Mouse (Mus musculus): ENCODE results near the gene Dnajb13. TPM values are rescaled to one million over a fixed set of nuclear protein-coding genes. Genes with fewer than 3 reads are reported as not detected.

Gene Dnajb13
- polyA plus RNA-seq, 1 experiment from 2014 or later, result 2.8 TPM

DNA sequence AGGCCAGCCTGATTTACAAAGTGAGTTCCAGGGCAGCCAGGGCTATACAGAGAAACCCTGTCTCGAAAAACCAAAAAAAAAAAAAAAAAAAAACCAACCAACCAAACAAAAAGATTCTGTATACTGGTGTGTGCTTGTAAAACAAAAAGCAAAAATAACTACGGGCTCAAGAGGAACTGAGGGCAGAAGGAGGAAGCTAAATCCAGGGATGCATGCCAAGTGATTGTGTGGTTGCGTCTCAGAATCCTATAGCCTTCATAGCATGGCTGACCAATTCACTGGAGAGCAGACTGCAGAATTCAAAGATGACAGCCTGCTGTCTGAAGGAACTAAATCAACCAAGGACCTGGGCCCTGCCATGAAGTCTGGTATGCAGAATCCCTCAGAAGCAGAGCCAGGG lies 19.5 kb upstream of the Dnajb13 start:
- H3K36me3 ChIP-seq (ENCODE audit: inconsistent target), result peaks cover 6% of the 10 kb centered on the region
- no peak overlapping the region for H3K4me3 ChIP-seq (ENCODE audit: inconsistent target)
- 0% methylated on average over 1 of the region's 3 CpGs for WGBS (ENCODE audit: missing documents)
- H3K79me2 ChIP-seq (ENCODE audit: inconsistent target), result peaks cover 31% of the 10 kb centered on the region
- peak overlapping the region; percentile 71 for H3K27ac ChIP-seq

DNA sequence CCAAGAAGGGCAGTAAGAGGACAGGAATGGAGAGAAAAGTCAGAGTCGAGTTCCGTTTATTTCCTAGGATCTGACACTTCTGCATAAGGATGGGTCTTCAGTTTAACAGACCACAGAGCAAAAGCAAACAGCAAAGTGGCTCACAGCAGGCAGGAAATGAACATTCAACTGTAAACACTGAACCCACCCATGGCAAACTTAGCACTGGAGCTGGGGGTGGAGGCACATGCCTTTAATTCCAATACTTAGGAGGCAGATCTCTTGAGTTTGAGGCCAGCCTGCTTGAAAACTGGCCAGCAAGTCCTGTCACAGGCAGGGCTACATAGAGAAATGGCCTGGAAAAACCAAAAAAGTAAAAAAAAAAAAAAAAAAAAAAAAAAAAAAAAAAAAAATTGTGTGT lies 18.7 kb upstream of the Dnajb13 start:
- Histone ChIP-seq H3K36me3 (ENCODE audit: inconsistent target) (no peaks in the 10 kb centered on the region), H3K27ac (peak overlapping the region; percentile 71), H3K79me2 (ENCODE audit: inconsistent target) (peaks cover 30% of the 10 kb centered on the region), H3K4me3 (ENCODE audit: inconsistent target) (no peak overlapping the region)
- WGBS (ENCODE audit: missing documents), result 44% methylated on average over 2 of the region's 2 CpGs

DNA sequence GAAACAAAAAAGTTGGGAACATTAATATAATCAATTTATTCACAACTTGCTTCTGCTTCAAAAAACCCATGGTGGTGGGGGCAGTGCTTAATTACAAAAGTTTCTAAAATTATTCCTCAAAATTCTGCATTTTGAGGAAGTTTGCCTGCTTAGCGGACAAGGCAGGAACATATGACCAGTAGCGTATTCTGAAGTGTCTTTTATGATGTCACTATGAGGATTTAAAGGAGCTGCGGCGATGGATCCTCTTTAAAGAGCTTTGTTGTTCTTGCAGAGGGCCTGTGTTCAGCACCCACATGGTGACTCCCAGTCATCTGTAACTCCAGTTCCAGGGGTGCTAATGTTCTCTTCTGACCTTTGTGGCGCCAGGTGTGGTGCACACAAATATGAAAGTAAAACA lies 16.0 kb upstream of the Dnajb13 start:
- Histone ChIP-seq H3K4me3 (ENCODE audit: inconsistent target) (no peak overlapping the region), H3K79me2 (ENCODE audit: inconsistent target) (peaks cover 9% of the 10 kb centered on the region; the same call in 1 of the 2 replicates), H3K36me3 (ENCODE audit: inconsistent target) (no peaks in the 10 kb centered on the region), H3K27ac (peak overlapping the region; percentile 66)
- WGBS (ENCODE audit: missing documents), result 42% methylated on average over 5 of the region's 5 CpGs

DNA sequence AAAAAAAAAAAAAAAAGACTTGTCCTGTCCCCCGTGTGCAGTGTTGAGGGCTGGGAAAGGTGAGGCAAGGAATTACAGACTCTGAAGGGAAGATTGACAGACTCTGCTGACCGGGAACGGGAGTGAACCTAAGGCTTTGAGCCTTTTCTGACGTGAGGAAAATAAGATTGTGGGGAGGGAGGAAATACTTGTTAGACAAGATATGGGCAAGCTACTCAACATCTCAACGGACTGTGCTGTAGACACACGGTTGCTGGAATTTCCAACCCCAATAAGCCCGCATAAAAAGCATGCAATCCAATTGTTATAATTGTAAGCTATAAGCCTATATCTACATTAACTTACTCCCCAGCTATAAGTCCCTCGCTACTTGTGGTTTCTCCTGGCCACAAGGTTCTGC lies 9.9 kb upstream of the Dnajb13 start:
- H3K4me3 ChIP-seq (ENCODE audit: inconsistent target), result no peak overlapping the region
- 55% methylated on average over 8 of the region's 8 CpGs for WGBS (ENCODE audit: missing documents)
- no peaks in the 10 kb centered on the region for H3K79me2 ChIP-seq (ENCODE audit: inconsistent target)

DNA sequence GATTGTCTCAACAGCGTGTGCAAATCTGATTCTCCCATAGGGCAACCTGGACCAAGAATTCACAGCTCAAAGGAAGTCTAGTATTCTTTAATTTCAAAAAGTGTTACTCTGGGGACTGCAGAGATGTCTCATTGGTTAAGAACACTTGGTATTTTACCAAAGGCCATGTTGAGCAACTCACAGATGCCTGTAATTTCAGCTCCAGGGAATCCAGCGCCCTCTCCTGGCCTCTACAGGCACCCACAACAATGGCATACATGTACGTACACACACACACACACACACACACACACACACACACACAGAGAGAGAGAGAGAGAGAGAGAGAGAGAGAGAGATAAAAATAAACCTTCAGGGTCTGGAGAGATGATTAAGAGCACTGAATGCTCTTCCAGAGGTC lies 7.5 kb upstream of the Dnajb13 start:
- Histone ChIP-seq H3K79me2 (ENCODE audit: inconsistent target) (no peaks in the 10 kb centered on the region), H3K27ac (no peak overlapping the region), H3K36me3 (ENCODE audit: inconsistent target) (no peaks in the 10 kb centered on the region), H3K4me3 (ENCODE audit: inconsistent target) (no peak overlapping the region)
- 75% methylated on average over 2 of the region's 3 CpGs for WGBS (ENCODE audit: missing documents)

More for the DNA sequence above, 9.9 kb upstream of the Dnajb13 start:
- Histone ChIP-seq H3K36me3 (ENCODE audit: inconsistent target) (no peaks in the 10 kb centered on the region), H3K27ac (no peak overlapping the region)

DNA sequence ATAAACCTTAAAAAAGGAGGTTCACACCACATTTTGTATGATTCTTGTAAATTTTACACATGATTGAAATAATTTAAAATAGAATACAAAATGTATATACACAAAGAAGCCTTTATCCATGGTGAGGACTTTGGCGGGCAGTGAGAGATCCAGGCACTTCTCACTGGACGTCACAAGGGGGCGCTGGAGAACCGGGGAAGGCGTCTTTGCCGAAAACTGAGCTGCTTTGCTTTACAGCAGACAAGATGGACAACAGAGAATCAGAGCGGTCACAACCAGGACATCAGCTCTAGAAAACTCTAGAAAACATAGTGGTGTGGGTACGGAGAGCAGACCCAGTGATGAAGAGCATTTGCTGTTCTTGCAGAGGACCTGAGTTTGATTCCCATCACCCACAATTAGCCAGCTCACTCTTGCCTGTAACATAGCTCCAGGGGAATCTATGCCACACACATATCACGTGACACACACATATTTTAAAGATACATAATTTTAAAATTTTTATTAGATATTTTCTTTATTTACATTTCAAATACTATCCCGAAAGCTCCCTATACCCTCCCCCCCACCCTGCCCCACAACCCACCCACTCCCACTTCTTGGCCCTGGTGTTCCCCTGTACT lies 6.0 kb upstream of the Dnajb13 start:
- no peak overlapping the region for H3K4me3 ChIP-seq (ENCODE audit: inconsistent target)
- 15% methylated on average over 9 of the region's 10 CpGs for WGBS (ENCODE audit: missing documents)
- H3K79me2 ChIP-seq (ENCODE audit: inconsistent target), result no peaks in the 10 kb centered on the region
- H3K36me3 ChIP-seq (ENCODE audit: inconsistent target), result no peaks in the 10 kb centered on the region
- H3K27ac ChIP-seq, result no peak overlapping the region

DNA sequence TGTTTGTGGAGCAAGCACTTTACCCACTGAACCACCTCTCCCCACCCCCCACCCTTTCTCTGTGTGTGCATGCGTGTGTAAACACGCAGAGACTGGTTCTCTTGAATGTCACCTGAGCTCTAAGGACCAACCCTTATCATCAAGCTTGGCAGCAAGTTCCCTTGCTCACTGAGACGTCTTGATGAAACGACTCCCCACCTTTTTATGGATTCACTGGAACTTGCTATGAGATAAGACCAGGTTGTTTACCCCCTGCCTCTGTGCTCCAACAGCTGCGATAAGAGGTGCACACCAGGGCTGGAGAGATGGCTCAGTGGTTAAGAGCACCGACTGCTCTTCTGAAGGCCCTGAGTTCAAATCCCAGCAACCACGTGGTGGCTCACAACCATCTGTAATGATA lies 5.4 kb upstream of the Dnajb13 start:
- H3K79me2 ChIP-seq (ENCODE audit: inconsistent target), result no peaks in the 10 kb centered on the region
- WGBS (ENCODE audit: missing documents), result 60% methylated on average over 7 of the region's 7 CpGs
- H3K27ac ChIP-seq, result no peak overlapping the region
- no peaks in the 10 kb centered on the region for H3K36me3 ChIP-seq (ENCODE audit: inconsistent target)
- no peak overlapping the region for H3K4me3 ChIP-seq (ENCODE audit: inconsistent target)

DNA sequence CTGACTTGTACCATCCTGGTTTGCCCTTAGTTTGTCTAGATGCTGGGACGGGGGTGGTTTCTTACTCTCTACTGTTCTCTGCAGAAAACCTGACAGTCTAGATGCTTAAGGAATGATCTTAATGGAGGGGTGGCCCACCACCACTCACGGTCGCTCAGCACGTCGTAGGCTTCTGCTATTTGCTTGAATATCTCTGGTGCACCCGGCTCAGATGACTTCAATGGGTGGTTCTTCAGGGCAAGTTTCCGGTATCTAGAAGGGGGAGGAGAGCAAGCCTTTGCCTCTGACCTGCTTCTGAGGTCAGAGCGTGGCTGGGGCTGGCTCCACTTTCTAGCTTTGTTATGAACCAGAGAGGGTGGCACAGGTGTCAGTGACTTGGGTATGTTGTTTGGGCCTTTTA lies 3.2 kb downstream of the Dnajb13 start:
- WGBS (ENCODE audit: missing documents), result 78% methylated on average over 8 of the region's 8 CpGs
- Histone ChIP-seq H3K79me2 (ENCODE audit: inconsistent target) (no peaks in the 10 kb centered on the region), H3K27ac (no peak overlapping the region), H3K36me3 (ENCODE audit: inconsistent target) (no peaks in the 10 kb centered on the region), H3K4me3 (ENCODE audit: inconsistent target) (no peak overlapping the region)

DNA sequence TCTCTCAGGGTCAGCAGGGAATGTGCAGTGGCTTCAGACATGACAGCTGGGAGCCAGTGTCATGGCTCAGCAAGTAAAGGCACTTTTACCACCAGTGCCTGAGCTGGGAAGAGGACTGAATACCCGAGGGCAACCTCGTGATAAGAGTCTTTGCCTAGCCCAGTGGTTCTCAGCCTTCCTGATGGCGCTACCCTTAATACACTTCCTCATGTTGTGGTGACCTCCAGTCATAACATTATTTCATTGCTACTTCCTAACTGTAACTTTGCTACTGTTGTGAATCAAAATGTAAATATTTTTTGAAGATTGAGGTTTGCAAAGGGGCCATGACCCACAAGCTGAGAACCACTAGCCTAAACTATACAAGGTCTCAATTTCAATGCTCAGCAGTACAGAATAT lies 6.1 kb downstream of the Dnajb13 start:
- Histone ChIP-seq H3K36me3 (ENCODE audit: inconsistent target) (no peaks in the 10 kb centered on the region), H3K4me3 (ENCODE audit: inconsistent target) (no peak overlapping the region), H3K79me2 (ENCODE audit: inconsistent target) (no peaks in the 10 kb centered on the region), H3K27ac (peak overlapping the region; percentile 56)
- 0% methylated on average over 3 of the region's 3 CpGs for WGBS (ENCODE audit: missing documents)

DNA sequence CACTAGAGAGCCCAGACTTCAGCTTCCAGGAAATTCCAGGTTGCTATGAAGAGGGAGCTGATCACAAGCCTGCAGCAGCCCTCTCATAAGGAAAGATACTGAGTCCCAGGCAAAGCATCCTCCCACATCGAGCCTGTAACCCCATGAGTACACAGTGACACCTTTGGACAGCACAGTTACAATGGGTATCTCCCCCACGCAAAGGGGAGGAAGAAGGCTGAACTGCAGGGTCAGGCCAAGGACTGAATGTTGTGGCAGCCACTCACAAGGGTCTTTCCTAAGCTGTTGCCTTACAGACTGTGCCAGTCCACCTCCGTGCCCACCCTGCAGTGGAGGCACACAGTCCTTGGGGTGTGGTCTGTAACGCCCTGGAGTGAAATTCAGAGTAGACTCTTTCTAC lies 8.3 kb downstream of the Dnajb13 start:
- H3K79me2 ChIP-seq (ENCODE audit: inconsistent target), result no peaks in the 10 kb centered on the region
- no peaks in the 10 kb centered on the region for H3K36me3 ChIP-seq (ENCODE audit: inconsistent target)
- WGBS (ENCODE audit: missing documents), result 87% methylated on average over 4 of the region's 4 CpGs
- H3K27ac ChIP-seq, result no peak overlapping the region
- H3K4me3 ChIP-seq (ENCODE audit: inconsistent target), result no peak overlapping the region

DNA sequence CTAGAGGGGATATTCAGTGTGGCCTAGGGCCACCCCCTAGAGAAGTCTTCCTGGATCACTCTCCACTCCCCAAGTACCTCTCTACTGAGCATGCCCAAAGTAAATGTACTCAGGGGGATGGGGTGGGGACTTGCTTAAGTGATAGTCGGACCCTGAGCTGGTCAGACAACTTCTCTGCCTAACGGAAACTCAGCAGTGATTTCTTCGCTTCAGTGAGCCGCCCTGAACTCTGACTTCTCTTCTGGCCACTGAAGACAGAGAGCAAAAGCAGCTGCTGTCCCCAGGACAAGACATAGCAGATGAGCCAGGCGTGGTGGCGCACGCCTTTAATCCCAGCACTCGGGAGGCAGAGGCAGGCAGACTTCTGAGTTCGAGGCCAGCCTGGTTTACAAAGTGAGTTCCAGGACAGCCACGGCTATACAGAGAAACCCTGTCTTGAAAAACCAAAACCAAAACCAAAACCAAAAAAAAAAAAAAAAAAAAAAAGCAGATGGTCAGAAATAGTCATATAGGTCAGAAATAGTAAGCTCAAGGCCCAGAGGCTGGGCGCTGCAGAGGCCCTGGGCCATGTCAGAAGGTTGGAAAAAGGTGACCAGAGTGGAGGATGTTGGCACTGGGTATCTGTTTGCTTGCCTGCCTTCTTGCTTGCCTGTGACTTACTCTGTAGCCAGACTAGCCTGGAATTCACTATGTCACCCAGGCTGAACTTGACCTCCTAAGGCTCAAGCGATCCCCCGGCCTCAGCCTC lies 9.8 kb downstream of the Dnajb13 start:
- Histone ChIP-seq H3K4me3 (ENCODE audit: inconsistent target) (no peak overlapping the region), H3K79me2 (ENCODE audit: inconsistent target) (no peaks in the 10 kb centered on the region), H3K27ac (no peak overlapping the region), H3K36me3 (ENCODE audit: inconsistent target) (peaks cover under 1% of the 10 kb centered on the region; the same call in 1 of the 2 replicates)
- 70% methylated on average over 13 of the region's 13 CpGs for WGBS (ENCODE audit: missing documents)

DNA sequence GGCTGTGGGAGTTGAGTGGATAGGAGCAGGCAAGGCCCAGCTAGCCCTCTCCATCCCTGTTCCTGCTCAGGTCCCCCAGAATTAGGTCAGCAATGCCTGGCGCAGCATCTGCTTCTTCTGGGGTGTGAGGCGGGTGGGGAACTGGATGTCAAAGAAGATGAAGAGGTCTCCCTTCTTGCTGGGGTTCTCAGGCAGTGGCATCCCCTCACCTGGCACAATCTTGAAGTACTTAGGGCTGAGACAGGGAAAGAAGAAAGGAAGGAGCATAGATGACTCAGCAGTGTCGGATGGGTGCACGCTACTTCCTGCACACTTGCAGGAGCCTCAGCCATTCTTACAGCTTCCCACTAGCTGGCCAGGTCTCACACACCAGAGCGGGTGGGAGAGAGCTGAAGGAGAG lies 11.7 kb downstream of the Dnajb13 start:
- WGBS (ENCODE audit: missing documents), result 23% methylated on average over 5 of the region's 5 CpGs
- H3K79me2 ChIP-seq (ENCODE audit: inconsistent target), result no peaks in the 10 kb centered on the region; the same call in 1 of the 2 replicates
- peaks cover 19% of the 10 kb centered on the region for H3K36me3 ChIP-seq (ENCODE audit: inconsistent target)
- no peak overlapping the region for H3K4me3 ChIP-seq (ENCODE audit: inconsistent target)
- H3K27ac ChIP-seq, result 0 out of 2 replicates have a peak overlapping the region, but pooled peaks have one; percentile 2

DNA sequence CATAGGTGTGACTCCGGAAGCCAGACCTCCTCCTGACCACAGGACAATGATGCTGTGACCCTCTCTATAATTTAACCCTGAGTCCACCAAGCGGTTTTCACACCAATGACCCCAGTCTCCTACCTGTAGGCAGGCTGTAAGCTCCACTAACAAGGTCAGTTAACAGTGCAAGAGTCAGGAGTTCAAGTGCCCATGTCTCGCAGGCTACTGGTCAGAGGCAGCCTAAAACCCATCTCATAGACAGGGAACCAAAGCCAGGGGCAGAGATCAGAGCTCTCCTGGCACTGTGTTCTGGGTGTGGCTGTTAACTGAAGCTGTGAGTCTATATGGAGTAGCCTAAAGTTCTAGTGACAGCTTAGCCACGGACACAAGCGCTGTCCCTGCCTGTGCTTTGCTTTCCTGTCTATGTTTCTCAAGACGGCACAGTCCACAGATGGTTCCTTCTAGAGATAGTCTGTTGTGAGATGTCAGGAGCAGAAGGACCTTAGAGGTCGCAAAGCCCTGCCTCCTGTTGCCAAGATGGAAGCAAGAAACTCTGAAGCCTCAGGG lies 12.3 kb downstream of the Dnajb13 start:
- 39% methylated on average over 7 of the region's 7 CpGs for WGBS (ENCODE audit: missing documents)
- H3K27ac ChIP-seq, result 0 out of 2 replicates have a peak overlapping the region, but pooled peaks have one; percentile 2

DNA sequence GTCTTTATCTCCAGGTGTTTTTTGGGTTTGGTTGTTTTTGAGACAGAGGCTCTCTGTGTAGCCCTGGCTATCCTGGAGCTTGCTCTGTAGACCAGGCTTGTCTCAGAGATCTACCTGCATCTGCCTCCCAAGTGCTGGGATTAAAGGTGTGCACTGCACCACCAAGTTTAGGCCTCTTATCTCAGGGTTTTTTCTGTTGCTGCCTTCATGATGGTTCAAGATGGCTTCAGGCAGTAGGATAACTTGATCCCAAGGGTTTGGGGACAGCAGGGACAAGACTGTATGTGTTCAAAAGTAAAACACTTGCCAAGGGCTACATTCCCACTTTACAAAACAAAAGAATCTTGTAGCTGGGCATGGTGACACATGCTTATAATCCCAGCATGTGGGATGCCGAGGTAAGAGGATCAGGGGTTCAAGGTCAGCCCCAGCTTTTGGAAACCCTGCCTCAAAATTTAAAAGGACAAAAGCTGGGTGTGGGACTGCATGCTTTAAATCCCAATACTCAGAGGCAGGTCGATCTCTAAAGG lies 12.9 kb downstream of the Dnajb13 start:
- no peak overlapping the region for H3K4me3 ChIP-seq (ENCODE audit: inconsistent target)
- WGBS (ENCODE audit: missing documents), result 46% methylated on average over 2 of the region's 2 CpGs
- H3K36me3 ChIP-seq (ENCODE audit: inconsistent target), result peaks cover 30% of the 10 kb centered on the region
- H3K27ac ChIP-seq, result no peak overlapping the region
- H3K79me2 ChIP-seq (ENCODE audit: inconsistent target), result peaks cover 8% of the 10 kb centered on the region

More for the DNA sequence above, 12.3 kb downstream of the Dnajb13 start:
- H3K36me3 ChIP-seq (ENCODE audit: inconsistent target), result peaks cover 25% of the 10 kb centered on the region
- peaks cover 3% of the 10 kb centered on the region for H3K79me2 ChIP-seq (ENCODE audit: inconsistent target)
- H3K4me3 ChIP-seq (ENCODE audit: inconsistent target), result no peak overlapping the region
